Mouse (Mus musculus) adrenal gland, adult 18-20 months (tissue): Measurements from ENCODE around the gene Mif4gd. TPM values are rescaled to one million over a fixed set of nuclear protein-coding genes. Genes with fewer than 3 reads are reported as not detected.

ENCODE experiments used
- DNase-seq, 2 experiments: peaks; one replicate each; pipeline ENCODE4 v3.0.0; 2021 to 2022; ENCODE audit warnings: low spot score in 2 of 2
- total RNA-seq, 2 experiments: library from RNA; stranded (reverse); gene quantifications; 1 replicate in 1 of 2; 2 replicates in 1 of 2; pipeline ENCODE4 v1.2.3; 2021

The Mif4gd gene
- total RNA-seq, 2 experiments from 2014 or later: 85.4 to 145 TPM

DNA sequence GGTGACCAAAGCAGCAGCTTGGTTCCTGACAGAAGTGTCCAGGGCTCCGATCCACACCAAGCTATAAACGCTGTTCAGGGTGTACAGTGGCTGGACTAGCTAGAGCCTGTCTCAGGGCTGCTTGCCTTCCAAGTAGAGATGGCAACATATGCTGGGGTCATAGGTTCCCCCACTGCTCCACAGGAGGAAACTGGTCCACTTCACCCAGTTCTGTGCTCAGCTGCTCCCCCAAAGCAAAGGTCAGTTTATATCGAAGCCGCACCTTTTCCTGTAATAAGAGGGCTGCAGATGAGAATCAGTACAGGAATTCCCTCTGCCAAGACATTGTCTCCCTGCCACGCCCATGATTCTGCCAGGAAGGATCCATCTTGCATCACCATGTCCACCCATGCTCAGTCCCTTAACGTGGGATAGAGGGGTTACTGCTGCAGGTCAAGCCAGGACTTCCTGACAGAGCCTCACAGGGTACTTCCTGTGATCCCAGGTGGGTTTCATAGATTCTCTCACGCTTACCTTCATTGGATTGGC, 27.1 kb downstream of the Mif4gd start:
- no peak for DNase-seq

DNA sequence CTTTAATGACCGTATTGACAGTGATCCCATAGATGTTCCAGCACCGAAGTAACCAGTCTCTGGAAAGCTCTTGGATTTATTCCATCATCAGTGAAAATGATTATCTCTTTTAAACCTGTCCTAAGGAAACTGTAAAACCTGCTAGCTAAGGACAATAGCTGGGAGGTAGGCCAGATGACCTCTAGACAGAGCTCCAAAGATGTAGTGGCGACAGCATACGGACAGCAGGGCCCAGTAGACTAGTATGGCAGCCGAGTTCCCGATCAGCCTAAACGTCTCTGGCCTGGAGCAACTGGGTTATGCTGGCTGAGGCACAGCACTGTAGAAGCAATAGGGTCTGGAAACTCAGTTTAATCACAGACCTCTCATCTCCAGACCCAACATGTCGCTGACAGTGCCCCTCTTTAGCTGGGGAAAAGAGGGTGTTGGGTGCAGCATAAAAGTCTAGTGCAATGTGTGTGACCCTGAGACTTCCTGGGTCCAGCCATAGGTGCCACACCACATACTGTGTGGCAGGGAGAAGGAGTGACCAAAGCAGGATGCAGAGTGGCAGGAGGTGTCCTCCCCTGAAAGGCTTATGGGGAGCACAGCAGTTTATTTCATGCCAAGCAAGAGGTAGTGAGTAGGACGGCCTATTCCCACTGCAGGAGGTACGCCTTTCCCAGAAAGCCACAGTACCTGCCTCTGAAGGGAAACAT, 28.2 kb downstream of the Mif4gd start:
- DNase-seq: no peak

DNA sequence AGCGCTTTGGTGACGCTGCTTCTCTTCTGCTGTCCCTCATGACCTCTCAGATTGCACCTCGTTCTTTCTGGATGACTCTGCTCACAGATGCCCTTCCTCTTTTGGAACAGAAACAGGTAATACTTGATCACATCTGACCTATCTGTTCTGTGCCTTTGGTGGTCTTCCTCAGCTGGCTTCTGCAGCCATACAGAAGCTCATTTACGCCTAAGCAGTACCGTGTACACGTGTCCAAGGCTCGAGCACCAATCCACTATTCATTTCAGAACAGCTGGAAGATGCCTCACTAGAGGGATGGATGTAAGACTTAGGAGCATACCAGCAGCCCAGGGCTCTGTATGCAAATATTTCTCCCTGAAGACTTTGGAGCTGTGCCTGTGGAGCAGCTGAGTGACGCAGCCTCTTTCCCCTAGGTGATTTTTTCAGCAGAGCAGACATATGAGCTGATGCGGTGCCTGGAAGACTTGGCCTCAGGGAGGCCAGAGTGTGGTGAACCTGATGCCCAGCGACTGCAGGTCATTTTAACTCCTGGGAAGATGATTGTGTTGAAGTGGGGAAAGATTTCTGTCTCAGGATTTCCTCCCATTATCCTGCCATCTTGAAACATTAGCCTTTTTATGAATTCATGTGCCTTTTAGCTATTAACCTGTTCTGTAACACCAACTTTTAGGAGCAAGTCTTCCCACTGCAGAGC, 29.7 kb downstream of the Mif4gd start:
- no peak for DNase-seq

DNA sequence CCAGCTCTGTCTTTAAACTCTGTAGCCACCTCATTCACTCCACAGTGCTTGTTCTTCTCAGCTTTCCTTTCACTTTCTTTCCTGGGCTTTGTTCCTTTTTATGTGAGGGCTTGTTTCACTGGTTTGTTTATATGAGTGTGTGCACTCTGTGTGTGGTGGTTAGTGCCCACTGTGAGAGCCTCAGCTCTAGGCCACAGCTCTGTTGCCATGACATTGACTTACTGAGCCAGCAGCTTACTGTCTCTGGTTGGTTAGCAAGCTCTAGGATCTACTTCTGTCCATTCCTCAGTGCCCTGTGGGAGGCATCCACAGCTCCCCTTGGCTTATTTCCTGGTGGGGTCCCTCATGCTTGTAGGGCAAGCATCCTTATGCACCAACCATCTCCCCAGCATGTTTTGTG, 33.7 kb downstream of the Mif4gd start:
- no peak for DNase-seq

DNA sequence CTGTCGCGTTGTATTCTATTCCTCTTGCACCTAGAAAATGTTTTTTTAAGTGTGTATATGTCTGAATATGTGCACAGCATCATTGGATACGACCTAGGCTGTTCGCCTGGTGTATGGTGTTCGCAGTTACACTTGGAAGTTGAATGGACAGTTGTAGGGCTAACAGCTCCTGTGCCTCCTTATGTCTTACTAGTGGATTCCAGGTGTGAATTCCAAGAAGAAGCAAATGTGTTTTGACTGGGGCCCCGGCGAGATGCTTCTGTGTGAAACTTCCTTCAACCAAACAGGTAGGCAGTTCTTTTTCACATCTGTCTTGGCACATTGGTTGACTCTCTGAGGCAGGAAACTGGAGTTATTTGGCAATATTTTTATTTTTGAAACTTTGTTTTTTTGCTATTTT, 47.8 kb downstream of the Mif4gd start:
- no peak for DNase-seq

DNA sequence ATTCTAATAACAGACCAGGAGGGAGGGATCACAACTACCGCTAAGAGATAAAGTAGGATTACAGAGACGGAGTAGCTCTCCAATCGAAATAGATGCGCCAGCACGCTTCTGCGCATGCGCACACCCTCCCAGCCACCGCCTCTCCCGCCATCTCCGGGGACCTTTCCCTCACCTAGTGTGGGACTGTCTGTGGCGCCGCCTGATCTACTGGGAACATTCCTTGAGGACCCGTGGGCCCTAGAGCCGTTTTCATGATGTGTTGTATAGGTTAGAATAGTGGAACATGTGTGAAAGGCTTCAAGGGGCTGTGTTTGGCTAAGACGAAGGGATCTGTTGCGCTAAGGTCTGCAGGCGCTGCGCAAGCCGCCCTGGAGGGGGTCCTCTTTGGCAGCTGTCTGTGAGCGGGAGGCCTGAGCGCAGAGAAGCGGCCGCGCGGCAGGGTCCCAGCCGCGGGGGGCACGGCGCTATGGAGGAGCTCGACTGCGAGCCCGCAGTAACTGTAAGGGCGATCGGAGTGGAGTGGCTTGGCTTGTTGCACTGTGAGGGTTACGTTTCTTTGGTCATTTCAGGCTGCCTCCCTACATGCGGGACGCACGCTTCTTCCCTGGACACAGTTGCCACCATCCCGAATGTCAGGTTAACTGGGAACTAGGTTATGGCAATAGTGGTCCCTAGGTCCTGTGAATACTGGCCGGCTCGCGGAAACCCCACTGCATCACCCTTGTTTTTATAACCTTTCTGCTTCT, 48.5 kb downstream of the Mif4gd start, which contains the start of gene Nup85:
Gene Nup85 (plus strand): TSS at position 371 of the 746 bp plus-strand sequence.
- DNase-seq: peak; percentile 97 to 98

DNA sequence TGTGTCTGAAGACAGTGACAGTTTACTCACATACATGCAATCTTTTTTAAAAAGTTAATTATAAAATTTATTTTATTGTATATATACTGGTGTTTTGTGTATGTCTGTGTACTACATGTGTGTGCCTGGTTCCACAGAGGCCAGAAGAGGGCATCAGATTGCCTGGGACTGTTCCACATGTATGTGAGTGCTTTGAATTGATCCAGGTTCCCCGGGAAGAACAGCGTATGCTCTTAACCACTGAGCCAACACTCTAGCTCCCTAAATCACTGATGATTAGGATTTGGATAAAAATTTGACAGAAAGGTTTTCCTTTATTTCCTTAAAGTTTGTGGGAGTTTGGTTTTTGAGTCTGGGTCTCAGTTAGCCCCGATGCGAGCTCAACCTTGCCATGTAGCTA, 49.4 kb downstream of the Mif4gd start:
- DNase-seq: no peak

Other genes with a start within 250 kb of the Mif4gd start
- gene Hid1, start 245.2 kb downstream of the Mif4gd start, total RNA-seq: 10 to 100 TPM; 31.4 to 65.8 TPM
- 100 to 1,000 TPM; 159 to 181 TPM for gene Cdr2l, start 231.1 kb downstream of the Mif4gd start, total RNA-seq
- gene Mrpl58, start 209.2 kb downstream of the Mif4gd start, total RNA-seq: 100 to 1,000 TPM; 133 to 137 TPM
- gene Atp5h, start 193.0 kb downstream of the Mif4gd start, total RNA-seq: 100 to 1,000 TPM; 595 to 747 TPM
- gene Kctd2, start 192.8 kb downstream of the Mif4gd start, total RNA-seq: 10 to 100 TPM; 44.1 to 71.4 TPM
- under 1 TPM; 0.20 to 0.61 TPM for gene Trim80, start 172.4 kb downstream of the Mif4gd start, total RNA-seq
- not detected for gene Slc16a5, start 150.5 kb downstream of the Mif4gd start, total RNA-seq
- gene Armc7, start 137.3 kb downstream of the Mif4gd start, total RNA-seq: 10 to 100 TPM in 1 of 2 experiments, 1 to 10 TPM in 1; 7.9 to 11.1 TPM
- gene Nt5c, start 121.1 kb downstream of the Mif4gd start, total RNA-seq: 100 to 1,000 TPM in 1 of 2 experiments, 10 to 100 TPM in 1; 68.7 to 154 TPM
- 10 to 100 TPM; 81.3 to 86.5 TPM for gene Jpt1, start 98.6 kb downstream of the Mif4gd start, total RNA-seq
- gene Sumo2, start 76.7 kb downstream of the Mif4gd start, total RNA-seq: 100 to 1,000 TPM; 219 to 240 TPM
- gene Nup85, start 48.5 kb downstream of the Mif4gd start, total RNA-seq: 10 to 100 TPM; 33.2 to 43.0 TPM
- 100 to 1,000 TPM; 105 to 107 TPM for gene Mrps7, start 9.0 kb downstream of the Mif4gd start, total RNA-seq
- 10 to 100 TPM; 25.6 to 27.0 TPM for gene Gga3, start 8.9 kb downstream of the Mif4gd start, total RNA-seq
- 100 to 1,000 TPM; 108 to 204 TPM for gene Slc25a19, start 15.3 kb upstream of the Mif4gd start, total RNA-seq
- 100 to 1,000 TPM in 1 of 2 experiments, 10 to 100 TPM in 1; 97.2 to 132 TPM for gene Grb2, start 95.6 kb upstream of the Mif4gd start, total RNA-seq
- gene Tmem94, start 152.5 kb upstream of the Mif4gd start, total RNA-seq: 10 to 100 TPM; 57.3 to 70.3 TPM
- 10 to 100 TPM; 55.1 to 59.8 TPM for gene Caskin2, start 200.7 kb upstream of the Mif4gd start, total RNA-seq
- 10 to 100 TPM; 15.5 to 20.3 TPM for gene Tsen54, start 201.8 kb upstream of the Mif4gd start, total RNA-seq
- gene Llgl2, start 211.1 kb upstream of the Mif4gd start, total RNA-seq: 1 to 10 TPM; 5.8 to 8.0 TPM
- gene Myo15b, start 245.4 kb upstream of the Mif4gd start, total RNA-seq: not detected